Mouse (Mus musculus) WW6 (cell line): ENCODE measurements around the gene Kdm8.
A peak's percentile ranks its signal among the peaks of the same experiment; 100 is the strongest.

Experiments used
- DNase-seq: peaks from one replicate; pipeline ENCODE4 v3.0.0-alpha.2; 2013; ENCODE audit warnings: low read depth, low spot score

Gene Kdm8

DNA sequence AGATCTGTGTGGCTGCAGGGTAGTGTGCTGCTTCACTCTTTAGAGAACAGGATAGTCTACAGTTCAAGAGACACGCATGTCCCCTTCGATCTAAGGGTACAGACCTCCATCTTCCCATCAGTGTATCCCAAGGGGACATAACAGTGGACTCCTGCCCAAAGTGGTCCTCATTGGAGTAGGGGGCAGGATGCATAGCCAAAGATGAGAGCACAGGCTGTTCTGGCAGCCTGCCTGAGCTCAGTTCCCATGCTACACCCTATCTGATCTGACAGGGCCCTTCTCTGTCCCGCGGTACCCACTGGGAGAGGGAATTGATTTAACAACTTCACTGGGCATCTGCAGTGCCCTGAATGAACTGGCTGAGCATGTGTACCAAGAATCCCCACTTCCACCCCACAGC, 9.2 kb downstream of the Kdm8 start:
- DNase-seq, result no peak

DNA sequence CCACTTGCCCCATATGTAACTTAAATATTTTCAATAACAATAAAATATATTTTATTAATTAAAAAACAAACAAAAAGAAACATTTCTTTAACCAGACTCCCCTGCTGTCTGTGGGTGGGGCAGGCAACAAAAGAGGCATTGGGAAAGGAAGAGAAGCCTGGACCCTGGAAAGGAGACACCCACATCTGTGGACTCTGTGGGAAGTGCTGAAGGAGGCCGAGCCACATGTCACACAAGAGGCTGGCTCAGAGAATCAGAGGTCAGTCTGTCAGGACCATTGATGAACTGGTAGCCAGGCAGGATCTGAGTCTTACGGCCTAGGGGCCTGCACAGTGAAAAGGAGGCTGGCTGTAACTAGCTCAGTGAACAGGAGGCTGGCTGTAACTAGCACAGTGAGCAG, 17.7 kb downstream of the Kdm8 start:
- no peak for DNase-seq

DNA sequence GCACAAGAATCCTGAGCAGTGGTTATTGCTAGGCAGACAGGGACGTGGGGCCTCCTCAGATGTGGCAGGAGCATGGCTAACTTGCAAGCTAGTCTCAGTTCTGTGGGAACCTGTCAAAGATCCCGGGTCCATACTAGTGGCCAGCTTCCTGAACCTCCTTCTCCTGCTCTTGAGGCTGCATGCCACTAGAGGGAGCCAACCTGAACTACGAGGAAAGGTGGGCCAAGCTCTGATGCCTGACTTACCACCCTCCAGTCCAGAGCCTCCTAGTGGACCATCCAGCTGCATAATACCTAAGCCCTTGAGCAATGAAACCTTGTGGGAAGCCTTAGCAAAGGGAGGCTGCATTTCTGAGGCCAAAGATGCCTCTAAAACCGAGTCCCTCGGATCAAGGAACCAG, 25.5 kb downstream of the Kdm8 start:
- peak; percentile 33 for DNase-seq

DNA sequence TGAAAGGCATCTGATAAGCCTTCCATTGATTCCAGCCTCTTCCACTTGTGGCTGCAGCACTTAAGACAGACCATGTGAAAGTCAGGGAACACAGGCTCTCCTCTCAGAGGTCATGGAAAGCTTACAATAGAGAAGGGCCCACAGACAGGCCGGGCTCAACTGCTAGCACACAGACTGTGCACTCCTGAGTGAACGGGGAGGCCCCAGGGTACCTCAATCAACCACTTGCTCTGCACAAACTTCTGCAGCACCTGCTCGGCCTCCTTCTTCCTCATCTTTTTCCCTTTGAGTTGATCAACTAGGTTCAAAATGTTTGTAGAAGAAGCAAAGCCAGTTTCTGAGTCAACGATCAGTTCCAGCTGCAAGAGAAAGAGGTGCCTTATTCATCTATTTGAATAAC, 26.4 kb downstream of the Kdm8 start:
- DNase-seq, result no peak

DNA sequence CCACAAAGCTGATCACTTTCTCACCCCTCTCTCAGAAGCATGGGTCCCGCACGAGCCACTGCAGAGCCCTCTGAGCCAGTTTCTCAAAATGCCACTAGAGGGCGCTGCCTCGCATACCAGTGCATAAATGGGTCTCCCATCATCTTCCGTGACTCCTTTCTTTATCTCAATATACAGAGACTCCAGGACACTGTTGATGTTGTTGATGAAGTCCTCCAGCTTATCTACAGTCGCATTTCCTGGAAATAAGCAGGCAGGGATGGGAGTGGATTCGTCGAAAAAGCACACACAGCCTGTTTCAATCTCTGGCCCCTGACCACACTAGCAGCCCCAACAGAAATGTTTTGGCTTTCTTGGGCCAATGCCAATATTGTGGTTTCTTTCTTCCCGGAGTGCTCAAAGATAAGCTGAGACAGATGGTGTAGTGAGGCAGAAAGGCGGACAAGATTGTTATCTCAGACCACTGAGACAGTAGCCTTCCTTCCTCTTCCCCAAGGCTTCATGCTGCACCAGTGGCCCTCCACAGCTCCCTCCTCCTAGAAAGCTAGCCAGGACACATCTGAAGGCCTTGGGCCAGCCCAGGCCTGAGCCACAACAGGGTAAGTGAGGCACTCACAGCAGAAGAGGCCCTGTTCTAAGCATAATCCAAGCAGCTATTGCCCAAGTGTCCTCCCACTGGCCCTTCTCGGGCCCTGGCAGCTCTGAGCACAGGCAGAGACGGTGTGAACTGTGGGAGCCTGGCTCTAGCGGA, 27.7 kb downstream of the Kdm8 start:
- DNase-seq, result peak; percentile 54

DNA sequence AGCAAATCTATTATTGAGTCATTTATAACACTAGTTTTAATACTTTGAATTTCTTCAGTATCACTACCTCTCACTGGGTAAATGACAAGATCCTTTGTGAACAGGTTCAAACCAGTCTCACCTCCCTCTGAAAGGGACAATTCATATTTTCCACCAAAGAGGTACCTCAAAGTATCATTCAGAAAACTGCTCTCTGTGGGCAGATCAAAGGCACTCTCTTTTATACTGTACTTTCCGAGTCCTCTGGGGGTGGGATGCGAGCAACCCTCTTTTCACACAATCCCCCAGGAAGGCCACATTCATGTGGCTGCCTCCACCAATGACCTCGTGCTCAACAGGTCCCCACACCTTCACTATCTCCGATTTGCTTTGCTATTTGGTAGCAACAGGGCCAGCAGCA, 30.1 kb downstream of the Kdm8 start:
- DNase-seq, result no peak

DNA sequence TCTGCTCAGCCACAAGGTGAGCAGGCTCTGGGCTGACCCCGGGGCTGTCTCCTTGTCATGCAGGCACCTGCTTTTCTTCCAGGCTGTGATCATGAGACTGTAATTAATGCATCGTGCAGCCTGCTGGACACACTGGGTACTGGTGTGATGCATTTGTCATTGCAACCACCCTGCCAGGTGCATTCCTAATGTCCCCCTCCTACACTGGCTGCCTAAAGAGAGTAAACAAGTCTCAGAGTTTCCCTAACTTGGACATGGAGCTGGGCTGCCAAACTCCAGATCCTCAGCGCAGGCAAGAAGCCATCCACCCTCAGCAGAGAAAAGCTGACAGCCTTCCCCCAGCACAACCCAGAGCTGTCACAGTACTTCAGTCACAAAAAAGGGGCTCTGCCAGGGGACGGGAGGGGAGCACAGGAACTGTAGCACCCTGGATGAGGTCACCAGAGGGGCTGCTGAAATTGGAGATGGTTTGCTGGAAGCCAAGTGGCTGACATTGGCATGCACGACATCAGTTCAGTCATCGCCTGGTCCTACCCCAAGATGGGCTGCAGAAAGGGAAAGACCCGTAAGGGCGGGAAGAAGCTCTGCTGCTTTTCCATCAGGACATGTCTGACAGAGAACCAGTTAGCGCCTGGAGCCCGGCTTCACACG, 31.2 kb downstream of the Kdm8 start:
- DNase-seq, result no peak

DNA sequence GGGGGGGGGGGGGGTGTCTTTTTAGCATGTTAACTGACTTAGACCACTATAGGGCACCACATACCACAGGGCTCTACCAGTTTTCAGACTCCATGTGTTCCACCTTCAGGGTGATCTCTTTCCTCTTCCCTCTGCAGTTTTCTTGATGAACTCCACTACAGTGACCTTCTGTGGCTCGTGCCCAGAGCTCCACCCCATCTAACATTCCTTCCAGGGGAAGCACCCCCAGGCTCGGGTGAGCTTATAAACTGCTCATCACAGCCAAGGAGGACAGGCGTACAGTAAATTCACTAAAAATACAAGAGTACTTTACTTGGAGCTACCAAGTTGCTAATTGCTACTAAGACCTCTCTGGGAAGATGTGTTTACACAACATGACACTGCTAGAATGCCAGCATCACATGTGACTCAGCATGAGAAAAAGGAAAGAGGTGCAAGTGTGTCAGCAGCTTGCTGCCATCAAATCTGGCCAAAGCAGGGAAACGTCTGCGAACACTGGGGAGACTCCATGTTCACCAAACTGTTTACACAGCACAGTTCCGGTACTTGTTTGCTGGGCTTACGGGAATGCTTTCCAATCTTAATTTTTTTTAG, 34.0 kb downstream of the Kdm8 start:
- no peak for DNase-seq

DNA sequence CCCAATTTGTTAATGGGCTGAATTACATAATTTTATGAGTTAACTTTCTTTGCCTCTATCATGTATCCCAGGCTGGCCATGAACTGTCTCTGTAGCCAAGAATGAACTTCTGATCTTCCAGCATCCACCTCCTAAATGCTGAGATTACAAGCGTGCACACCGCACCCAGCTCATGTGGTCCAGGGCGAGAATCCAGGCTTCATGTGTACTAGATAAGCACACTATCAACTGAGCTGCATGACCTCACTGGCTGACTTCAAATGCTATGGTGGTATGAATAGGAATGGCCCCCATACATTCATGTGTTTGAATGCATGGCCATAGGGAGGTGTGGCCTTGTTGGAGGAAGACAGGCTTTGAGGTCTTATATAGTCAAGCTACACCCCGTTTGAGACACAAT, 36.0 kb downstream of the Kdm8 start:
- no peak for DNase-seq

DNA sequence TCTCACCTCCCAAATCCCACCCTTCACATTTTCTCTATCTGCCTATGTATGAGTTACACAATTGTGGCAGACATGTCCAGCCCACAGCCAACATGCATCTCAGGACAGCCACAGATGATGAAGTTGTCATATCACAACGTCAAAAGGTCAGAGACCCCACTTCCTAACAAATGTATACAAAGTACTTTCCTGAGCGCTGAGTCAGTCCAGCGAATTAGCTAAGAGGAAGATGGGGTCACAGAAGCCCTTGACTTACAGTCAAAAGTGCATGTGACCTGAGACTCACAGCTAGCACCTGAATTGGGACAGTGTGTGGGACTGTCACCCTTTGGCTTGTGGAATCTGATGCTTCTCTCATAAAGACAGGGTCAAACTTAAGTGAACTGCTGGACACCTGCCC, 37.9 kb downstream of the Kdm8 start:
- no peak for DNase-seq

DNA sequence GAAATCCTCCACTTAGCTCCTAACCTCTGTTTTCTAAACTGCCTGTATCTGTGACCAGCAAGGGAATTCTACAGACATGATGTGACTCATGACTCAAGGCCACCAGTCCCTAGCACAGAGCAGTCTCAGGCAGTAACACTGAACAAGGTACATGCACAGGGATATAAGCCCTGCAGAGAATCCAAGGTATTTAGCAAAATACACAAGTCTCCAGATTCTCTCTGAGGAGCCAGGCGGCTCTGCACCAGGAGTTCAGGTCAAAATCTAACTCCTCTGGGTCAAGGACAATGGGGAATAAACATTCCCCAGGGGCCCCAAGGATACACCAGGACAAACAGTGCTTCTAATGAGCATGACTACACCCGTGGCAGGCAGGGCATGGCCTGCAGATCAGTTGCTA, 38.4 kb downstream of the Kdm8 start:
- no peak for DNase-seq

DNA sequence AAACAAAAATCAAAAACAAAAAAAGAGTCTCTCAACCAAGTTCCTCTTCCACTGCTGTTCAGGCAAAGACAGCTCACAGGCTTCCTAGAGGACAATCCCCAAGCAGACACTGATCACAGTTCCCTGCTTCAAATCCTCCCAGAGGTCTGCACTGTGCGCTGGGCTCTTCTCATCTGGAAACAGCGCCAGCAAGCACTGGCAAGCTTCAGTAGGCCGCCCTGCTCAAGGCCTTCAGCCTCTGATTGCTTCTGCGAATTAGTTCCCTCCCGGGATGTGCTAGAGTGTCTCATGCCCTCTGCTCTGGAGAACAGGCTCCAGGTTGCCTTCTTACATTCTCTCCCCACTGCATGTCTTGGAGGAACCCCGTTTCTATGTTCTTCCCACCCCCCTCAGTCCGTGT, 40.3 kb downstream of the Kdm8 start:
- no peak for DNase-seq

DNA sequence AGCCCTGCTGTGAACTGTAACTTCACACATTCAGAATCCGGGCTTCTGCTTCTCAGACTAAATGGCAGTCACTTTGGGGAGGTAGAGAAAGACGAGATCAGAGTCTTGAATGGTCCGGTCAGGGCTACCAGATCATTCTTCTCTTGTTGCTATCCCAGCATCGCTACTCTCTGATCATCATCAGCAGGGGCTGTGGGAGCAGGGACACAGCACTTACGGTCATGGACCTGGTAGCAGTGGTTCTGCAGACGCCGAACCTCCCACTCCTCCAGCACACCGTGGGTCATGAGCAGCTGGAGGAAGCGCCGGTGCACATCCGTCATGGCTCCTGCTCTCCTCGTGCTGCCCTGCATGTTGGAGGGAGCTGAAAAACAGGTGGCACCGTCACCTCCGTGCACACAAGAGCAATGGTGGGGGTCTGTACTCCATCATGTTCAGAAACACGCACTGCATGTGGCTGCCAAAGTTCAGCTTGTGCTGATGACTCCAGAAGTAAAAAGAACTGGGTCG, 41.7 kb downstream of the Kdm8 start:
- DNase-seq, result no peak

DNA sequence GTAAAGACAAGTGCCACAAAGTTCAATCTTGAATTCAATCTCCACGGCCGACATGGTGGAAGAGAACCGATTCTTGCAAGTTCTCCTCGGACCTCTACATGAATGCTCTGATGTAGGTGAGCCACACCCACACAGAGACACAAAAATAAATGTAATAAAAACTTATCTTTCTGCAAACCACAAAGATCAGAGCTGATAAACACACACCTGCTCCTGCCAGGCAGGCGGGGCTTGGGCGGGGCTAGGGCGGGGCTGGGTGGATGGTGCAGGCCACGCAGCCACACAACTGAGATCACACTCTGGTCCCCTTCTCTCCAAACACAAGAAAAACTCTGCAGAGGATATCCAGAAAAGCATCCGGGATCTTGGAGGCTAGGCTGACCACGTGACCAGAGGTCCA, 42.6 kb downstream of the Kdm8 start:
- no peak for DNase-seq

DNA sequence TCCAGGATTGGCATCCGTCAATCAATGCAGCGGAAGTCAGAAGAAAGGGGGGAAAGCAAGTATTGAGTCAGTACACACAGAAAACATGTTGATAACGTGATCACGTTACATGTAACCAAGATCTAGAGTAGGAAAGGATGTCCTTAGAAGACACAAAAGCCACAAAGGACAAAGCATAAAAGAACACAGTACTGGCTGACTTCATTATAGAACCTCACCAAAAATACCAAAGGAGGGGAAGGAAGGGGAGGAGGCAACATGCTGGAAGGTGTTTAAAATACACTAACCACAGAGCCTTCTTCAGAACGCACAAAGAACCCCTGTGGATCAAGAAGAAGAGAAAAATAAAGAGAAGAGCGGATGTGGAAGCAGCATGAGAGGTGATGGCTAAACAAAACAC, 44.2 kb downstream of the Kdm8 start:
- no peak for DNase-seq

DNA sequence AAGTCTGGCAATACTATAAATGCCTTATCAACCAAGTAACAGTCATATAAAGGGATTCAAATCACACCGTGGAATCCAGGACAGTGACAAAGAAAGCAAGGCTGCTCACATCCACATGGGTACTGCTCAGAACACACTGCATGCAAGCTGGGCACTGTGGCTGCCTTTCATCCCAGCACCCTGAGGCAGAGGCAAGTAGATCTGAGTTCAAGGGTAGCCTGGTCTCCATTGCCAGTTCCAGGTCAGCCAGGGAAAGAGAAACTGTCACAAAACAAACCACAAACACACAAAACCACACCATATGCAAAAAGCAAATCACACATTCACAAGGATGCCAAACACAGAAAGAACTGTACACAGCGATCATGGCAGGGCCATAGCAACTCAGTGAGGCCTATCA, 45.2 kb downstream of the Kdm8 start:
- no peak for DNase-seq

DNA sequence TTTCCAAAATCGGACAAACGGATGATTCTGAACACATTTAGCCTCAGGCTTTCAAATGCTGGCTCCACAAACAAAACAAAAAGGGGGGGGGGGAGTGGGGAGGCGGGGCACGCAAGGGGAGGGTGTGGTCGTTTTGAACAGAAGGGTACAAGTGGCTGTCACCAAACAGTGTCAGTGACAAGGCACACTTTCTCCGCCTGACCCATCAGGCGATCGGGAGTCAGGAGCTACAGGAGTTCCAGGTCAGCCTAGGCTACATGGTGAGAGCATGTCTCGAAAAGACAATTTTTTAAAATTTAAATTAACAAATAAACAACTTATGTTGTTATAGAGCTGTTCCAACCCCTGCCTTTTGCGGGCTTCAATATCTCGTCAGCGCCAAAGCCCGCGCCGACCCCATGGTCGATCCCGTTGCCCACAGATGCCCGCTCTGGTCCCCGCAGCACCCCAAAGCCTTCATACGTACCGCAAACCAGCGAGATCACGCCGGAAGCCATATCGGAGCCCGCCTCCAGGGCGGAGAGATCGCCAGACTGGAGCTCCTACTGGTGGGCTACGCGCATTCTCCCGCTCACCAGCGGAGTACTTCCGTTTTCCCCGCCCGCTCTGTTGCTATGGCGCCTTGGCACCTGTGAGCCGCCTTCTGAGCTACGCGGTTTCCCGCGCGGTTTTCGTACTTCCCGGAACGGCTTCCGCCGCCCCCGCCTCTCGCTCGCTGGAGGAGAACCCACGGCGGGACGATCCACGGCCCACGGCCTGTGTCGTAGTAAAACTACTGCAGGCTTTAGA, 46.7 kb downstream of the Kdm8 start, which contains the start of gene Nsmce1:
Gene Nsmce1 (minus strand): TSS at position 650 of the 789 bp plus-strand sequence.
- DNase-seq, result peak; percentile 85

DNA sequence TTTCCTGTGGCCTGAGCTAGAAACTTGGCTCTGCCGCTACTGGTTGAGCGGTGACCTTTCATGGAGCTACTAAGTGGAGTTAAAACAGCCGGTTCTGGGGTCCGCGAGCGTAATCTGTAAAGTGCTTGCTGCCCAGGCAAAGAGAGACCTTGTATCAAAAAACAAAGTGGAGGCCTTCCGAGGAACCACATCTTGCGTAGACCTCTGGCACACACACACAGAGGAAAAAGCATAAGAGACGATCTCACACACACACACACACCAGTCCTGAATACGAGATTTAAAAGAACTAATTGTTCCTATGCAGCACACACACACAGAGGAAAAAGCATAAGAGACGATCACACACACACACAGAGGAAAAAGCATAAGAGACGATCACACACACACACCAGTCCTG, 47.3 kb downstream of the Kdm8 start:
- peak; percentile 7 for DNase-seq

DNA sequence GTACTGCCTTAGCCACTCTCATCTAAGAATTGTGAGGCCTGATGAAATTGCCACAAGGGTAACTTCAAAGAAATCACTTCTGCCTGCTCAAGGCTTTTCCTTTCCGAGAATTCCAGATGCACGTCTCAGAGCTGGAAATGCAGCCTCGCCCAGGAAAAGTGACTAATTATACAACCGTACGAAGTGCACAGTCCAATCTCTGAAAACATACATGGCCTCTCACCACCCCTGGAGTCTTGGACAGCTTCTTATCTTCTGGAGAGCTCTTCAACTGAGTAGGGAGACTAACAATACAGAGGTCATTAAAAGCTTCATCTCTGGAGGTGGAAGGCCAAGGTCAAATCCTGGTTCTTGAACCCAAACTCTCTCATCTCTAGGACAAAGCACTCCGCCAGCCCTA, 48.1 kb downstream of the Kdm8 start:
- DNase-seq, result no peak

DNA sequence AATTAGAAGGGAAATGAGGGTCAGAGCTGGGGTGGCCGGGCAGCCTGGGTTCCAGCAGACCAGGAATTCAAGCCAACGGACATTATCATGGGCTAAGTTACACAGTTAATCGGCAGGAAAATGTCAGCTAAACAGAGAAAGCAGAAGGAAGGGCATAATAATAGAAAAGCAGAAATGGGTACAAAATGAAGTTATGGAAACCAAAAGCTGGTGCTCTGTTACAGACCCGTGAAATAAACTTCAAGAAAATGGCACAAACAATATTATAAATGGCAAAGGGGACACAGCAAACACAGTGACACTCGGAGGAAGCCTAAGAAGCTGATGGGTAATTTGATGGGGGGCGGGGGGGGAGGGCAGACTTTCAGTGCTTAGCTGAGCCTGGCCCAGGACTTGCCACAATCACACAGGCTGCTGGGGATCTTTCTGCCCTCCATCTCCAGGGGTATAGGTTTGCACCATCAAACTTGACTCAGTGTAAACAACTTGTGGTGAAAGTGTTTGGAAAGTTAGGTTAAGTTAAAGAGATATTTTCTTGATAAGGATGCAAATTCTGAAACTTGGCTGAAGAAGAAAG, 51.5 kb downstream of the Kdm8 start:
- no peak for DNase-seq

DNA sequence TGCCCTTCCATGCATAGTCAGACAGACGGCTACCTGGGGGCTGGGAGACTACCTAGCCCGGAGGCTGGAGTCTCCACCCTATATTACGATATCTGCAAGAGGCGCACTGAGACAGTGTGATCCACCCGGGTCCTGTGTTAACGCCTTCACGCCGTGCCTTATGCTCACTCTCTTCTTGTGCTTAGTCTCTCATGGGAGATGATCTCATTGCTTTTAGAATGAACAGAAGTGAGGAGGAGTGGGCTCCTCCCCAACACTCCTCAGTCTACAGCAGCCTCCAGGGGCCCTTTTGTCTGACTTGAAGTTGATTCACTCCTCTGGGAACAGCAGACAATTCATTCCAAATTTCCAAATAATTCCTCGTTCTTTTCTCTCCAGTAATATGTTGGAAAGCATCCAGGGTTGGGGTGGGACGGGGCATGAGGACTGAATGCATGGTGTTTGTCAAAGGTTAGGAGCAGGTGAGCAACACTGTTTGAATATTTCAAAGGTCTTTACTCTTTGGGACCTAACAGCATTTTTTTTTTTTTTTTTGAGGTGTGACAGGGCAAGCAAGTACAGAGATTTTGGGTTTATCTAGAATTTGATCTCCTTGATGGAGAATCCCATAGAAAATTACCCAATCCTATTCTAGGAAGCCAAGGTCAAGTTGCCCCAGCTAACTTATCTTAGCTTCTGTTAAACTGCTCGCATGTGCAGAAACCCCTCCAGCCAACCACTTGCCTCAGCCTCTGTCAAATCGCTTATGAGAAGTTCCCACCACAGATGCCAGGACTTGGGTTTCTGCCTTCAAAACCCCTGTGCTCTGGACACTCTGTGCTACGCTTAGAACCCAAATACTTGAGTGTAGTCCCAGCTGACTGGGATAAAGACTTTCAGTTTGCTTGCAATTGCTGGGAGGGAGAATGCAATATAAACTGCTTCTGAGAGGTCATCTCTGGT, 55.7 kb downstream of the Kdm8 start:
- DNase-seq, result no peak
